Mouse (Mus musculus) forebrain, postnatal 0 days (tissue): Measurements from ENCODE around the gene Gmps. TPM values are rescaled to one million over a fixed set of nuclear protein-coding genes. Genes with fewer than 3 reads are reported as not detected.

Experiments
- ATAC-seq: fragments of 200-750 bp; cut with Nextera tagmentation; 2 replicates; pipeline ENCODE4 v1.8.0; 2017; ENCODE audit warnings: mild to moderate bottlenecking, moderate library complexity
- DNase-seq: peaks from one replicate; pipeline ENCODE4 v3.0.0-alpha.2; 2015
- H3K27ac ChIP-seq: fragments of 300-500 bp; sonication (generic); 2 replicates; pipeline ENCODE4 v1.5.1; 2014; ENCODE audit warnings: low read depth, mild to moderate bottlenecking, antibody characterized with exemption, low read length, moderate library complexity, mixed read lengths
- H3K27me3 ChIP-seq: fragments of 300-500 bp; sonication (generic); 2 replicates; pipeline ENCODE4 v1.6.1; 2014; ENCODE audit warnings: mild to moderate bottlenecking, low read length, mixed read lengths; ENCODE audit not compliant: insufficient read depth
- H3K36me3 ChIP-seq: fragments of 300-500 bp; sonication (generic); 2 replicates; pipeline ENCODE4 v1.6.1; 2014; ENCODE audit warnings: mild to moderate bottlenecking, moderate library complexity; ENCODE audit not compliant: insufficient read depth
- H3K4me1 ChIP-seq: fragments of 300-500 bp; sonication (generic); 2 replicates; pipeline ENCODE4 v1.6.1; 2014; ENCODE audit warnings: antibody characterized with exemption; ENCODE audit not compliant: insufficient read depth
- H3K4me2 ChIP-seq: fragments of 300-500 bp; sonication (generic); 2 replicates; pipeline ENCODE4 v1.6.1; 2014; ENCODE audit warnings: low read depth, mild to moderate bottlenecking, moderate library complexity
- H3K4me3 ChIP-seq: fragments of 300-500 bp; sonication (generic); 2 replicates; pipeline ENCODE4 v1.5.1; 2014; ENCODE audit warnings: low read depth, low read length, mixed read lengths
- H3K9ac ChIP-seq: fragments of 300-500 bp; sonication (generic); 2 replicates; pipeline ENCODE4 v1.6.1; 2014; ENCODE audit warnings: mild to moderate bottlenecking
- H3K9me3 ChIP-seq: fragments of 300-500 bp; sonication (generic); 2 replicates; pipeline ENCODE4 v1.6.1; 2016; ENCODE audit warnings: low read length
- CTCF ChIP-seq: sonication (generic); IDR thresholded peaks from 2 replicates; pipeline ENCODE4 v1.5.1; 2016; ENCODE audit warnings: antibody characterized with exemption, control low read depth, low read depth
- WGBS: fragments of 180-500 bp; shearing (Covaris S2); extraction: QIAGEN DNeasy Blood & Tissue Kit; methylation state at CpG from one replicate; pipeline ENCODE4 v1.1.7; 2014; 5-methylcytosine and 5-hydroxymethylcytosine counted together
- polyA plus RNA-seq: library from polyadenylated mRNA; unstranded; fragments of >200 nt; fragmentation: Nextera tagmentation; extraction: Ambion mirVana; gene quantifications from 2 replicates; pipeline ENCODE4 v1.2.1, GENCODE M21; 2015
- total RNA-seq: library from RNA; depleted of rRNA; stranded (reverse); fragments of >200 nt; gene quantifications from 2 replicates; pipeline ENCODE4 v1.2.3, GENCODE M21; 2014; rRNA removed

The Gmps gene
- total and polyA plus RNA-seq, 2 experiments from 2014 or later = 42.3 to 61.9 TPM

DNA sequence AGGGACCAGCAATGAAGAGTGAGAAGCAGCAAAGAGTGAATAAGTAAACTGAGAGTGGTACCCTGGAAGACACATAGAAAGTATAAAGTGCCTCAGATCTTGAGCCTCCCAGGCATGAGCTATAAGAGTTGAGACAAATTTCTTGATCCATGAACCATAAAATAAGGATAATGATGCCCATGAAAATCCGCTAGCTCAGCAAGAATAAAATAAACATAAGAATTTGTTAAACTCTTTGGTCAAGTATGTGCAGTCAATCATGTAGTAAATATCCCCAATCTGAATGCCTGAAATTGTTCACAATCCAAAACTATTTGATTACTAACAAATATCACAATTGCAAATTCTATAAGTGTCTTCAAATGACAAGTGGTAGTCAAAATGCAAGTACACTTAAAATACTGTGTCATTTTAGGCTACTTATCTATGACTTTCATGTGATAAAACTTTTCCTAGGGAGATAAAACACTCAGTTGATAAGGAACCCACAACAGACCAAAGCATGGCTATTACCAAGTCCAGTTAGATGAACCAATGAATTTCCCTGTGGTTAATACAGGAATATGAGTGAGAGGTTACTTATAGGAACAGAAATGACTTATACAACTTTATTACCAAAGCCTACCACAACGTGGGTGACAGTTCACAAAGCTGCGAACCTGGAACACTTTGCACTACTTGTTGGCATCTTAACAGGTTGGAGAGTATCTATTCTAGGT is 13.0 kb downstream of the Gmps start:
- no peaks in the 10 kb centered on the region for H3K27me3 ChIP-seq
- H3K36me3 ChIP-seq = peaks cover 42% of the 10 kb centered on the region
- no peak overlapping the region for H3K4me2 ChIP-seq
- DNase-seq (no peak), ATAC-seq (no peak)
- no peaks in the 10 kb centered on the region for H3K4me1 ChIP-seq
- no peaks in the 10 kb centered on the region for H3K9me3 ChIP-seq
- no peak overlapping the region for H3K9ac ChIP-seq
- no peak for TF ChIP-seq CTCF
- WGBS = 92% methylated on average over 3 of the region's 3 CpGs
- no peak overlapping the region for H3K4me3 ChIP-seq
- no peak overlapping the region for H3K27ac ChIP-seq

DNA sequence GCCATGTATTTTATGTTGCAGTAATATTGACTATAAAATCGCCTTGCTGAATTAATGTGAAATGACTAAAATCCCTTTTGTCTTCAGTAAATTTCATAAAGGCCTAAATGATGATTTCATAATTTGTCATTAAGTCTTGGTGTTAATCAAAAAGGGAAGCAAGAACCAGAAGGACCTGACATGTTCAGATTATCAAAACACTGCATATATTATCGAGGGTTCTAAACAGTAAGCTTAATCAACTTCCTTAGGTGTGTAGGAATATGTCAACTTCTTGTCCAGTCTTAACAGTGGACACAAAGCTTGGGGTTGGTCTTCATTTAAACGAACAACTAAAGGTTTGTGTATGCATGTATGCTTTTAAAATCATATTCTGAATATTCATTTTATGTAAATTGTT is 45.5 kb downstream of the Gmps start:
- H3K27me3 ChIP-seq = no peaks in the 10 kb centered on the region
- DNase-seq (no peak), ATAC-seq (no peak)
- no peak for TF ChIP-seq CTCF
- H3K4me2 ChIP-seq = no peak overlapping the region
- no peak overlapping the region for H3K4me3 ChIP-seq
- H3K36me3 ChIP-seq = peaks cover 4% of the 10 kb centered on the region; the same call in 1 of the 2 replicates
- H3K27ac ChIP-seq = no peak overlapping the region
- no peaks in the 10 kb centered on the region for H3K4me1 ChIP-seq
- 91% methylated on average over 3 of the region's 3 CpGs for WGBS
- H3K9me3 ChIP-seq = no peaks in the 10 kb centered on the region
- no peak overlapping the region for H3K9ac ChIP-seq

DNA sequence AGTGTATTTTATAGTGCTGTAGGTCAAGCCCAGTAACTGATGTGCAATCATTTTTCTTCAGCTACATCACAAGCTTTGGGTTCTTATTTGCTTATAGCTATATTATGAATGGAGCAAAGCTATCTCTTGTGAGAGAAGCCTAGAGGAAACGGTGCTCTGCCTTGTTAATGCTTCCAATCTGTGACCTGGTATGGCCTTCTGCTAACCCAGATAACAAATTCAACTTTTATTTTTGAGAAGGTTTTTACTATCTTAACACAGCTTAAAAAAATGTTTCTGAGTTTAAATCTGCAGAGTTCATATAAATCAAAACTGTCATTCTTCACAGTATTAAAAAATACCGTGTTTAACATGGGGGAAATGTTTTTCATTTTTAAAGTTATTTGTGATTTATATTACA is 46.0 kb downstream of the Gmps start:
- WGBS = 92% methylated on average over 2 of the region's 2 CpGs
- no peak for TF ChIP-seq CTCF

DNA sequence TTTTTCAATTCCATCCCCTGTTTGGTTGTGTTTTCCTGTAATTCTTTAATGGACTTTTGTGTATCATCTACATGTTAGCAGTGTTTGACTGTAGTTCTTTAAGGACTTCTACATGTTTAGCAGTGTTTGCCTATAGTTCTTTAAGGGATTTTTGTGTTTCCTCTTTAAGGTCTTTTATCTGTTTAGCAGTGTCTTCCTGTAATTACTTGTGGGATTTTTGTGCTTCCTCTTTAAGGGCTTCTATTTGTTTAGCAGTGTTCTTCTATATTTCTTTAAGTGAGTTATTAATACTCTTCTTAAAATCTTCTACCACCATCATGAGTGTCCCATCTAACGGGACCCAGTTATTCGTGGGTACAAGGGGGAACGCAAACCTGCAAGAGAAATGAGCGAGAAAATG is 53.9 kb downstream of the Gmps start:
- Histone ChIP-seq H3K4me1 (no peaks in the 10 kb centered on the region), H3K9ac (no peak overlapping the region), H3K36me3 (no peaks in the 10 kb centered on the region), H3K27ac (no peak overlapping the region), H3K9me3 (no peaks in the 10 kb centered on the region), H3K27me3 (no peaks in the 10 kb centered on the region), H3K4me2 (no peak overlapping the region), H3K4me3 (no peak overlapping the region)
- DNase-seq = no peak
- 94% methylated on average over 4 of the region's 4 CpGs for WGBS
- no peak for TF ChIP-seq CTCF
- ATAC-seq = no peak

More for the DNA sequence above, 46.0 kb downstream of the Gmps start:
- Histone ChIP-seq H3K4me1 (no peaks in the 10 kb centered on the region), H3K4me3 (no peak overlapping the region), H3K4me2 (no peak overlapping the region), H3K9me3 (no peaks in the 10 kb centered on the region), H3K27ac (no peak overlapping the region), H3K9ac (no peak overlapping the region), H3K27me3 (no peaks in the 10 kb centered on the region), H3K36me3 (peaks cover 4% of the 10 kb centered on the region; the same call in 1 of the 2 replicates)
- no peak for ATAC-seq
- DNase-seq = no peak

DNA sequence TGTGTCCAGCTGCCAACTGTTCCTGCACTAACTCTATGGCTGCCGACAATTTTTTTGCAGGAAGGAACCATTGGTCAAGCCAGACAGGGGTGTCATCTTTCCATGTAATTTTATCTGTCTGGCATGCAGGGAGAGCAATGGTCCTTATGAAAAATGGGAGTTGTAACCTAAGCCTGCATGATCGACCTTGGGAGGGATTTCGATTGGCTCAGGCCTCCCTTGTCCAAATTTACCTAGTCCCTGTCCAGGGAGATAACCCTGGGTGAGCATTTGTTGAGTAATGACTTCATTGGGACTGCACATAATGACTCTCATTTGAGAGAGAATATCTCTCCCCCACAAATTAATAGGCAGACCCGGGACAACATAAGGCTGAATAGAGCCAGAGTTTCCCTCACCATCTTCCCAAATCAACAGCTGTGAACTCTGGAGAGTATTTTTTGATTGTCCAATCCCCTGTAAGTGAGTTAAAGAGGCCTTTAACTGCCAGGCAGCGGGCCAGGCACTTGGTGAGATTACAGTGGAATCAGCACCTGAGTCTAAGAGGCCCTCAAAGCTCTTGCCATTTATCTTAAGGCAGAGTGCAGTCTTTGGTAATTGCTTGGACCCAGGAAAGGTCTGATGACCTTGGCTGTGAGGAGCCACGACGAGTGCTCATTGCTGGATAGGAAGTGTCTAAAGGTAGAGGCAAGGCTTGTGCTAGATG is 62.4 kb downstream of the Gmps start:
- no peak for ATAC-seq

DNA sequence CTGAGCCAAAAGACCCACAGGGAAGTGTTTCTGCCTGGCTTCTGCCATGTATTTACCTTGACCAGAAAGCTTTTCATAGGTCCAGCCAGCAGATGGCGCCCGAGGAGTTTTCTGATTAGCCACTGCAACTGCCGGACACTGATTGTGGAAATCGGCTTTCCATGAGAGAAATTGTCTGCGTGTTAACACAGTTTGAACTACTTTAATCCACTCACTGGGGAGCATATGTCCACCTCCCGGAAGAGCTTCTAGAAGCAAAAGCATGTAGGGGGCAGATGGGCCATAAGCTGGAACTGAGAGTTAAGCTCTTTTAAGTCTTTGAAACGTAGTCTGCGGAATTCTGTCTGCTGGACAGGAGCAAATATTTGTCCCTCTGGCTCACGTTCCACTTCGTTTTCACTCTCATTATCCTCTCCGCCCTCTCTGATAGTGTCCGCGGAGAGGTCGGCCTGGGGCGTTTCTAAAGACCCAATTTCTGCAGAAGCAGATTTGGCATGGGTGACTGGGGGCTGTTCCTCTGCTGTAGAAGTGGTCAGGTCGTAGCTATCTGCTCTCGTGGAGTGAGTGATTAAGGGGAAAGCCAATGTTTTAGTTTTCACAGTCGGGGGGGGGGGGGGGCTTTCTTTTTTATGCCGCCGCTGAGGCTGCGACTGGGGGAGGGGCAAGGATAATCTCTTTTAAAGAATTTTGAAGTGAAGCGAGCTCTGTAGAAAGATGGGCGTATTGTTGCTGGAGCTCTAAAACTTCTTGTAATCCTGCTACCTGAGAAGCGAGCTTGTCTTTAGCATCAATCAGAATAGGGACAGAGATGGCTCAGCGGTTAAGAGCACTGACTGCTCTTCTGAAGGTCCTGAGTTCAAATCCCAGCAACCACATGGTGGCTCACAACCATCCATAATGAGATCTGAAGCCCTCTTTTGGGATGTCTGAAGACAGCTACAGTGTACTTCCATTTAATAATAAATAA is 64.2 kb downstream of the Gmps start:
- Histone ChIP-seq H3K4me2 (peak overlapping the region; percentile 54), H3K36me3 (no peaks in the 10 kb centered on the region), H3K9me3 (no peaks in the 10 kb centered on the region), H3K4me1 (no peaks in the 10 kb centered on the region), H3K27me3 (no peaks in the 10 kb centered on the region), H3K4me3 (peak overlapping the region; percentile 24), H3K9ac (no peak overlapping the region), H3K27ac (no peak overlapping the region)
- ATAC-seq = peak; percentile 86
- TF ChIP-seq CTCF = peak; percentile 88
- DNase-seq = peak; percentile 89
- 7% methylated on average over 25 of the region's 25 CpGs for WGBS

More for the DNA sequence above, 62.4 kb downstream of the Gmps start:
- Histone ChIP-seq H3K9ac (no peak overlapping the region), H3K4me2 (no peak overlapping the region), H3K4me1 (no peaks in the 10 kb centered on the region), H3K27ac (no peak overlapping the region), H3K36me3 (no peaks in the 10 kb centered on the region), H3K9me3 (no peaks in the 10 kb centered on the region), H3K4me3 (no peak overlapping the region), H3K27me3 (no peaks in the 10 kb centered on the region)
- DNase-seq = no peak
- 74% methylated on average over 7 of the region's 7 CpGs for WGBS
- no peak for TF ChIP-seq CTCF

Other genes starting within 250 kb of the Gmps start
- gene Plch1, start 76.6 kb upstream of the Gmps start, total RNA-seq = 6.5 and 14.4 TPM in 2 replicates
- 1.6 and 3.5 TPM in 2 replicates for gene Plch1, start 76.6 kb upstream of the Gmps start, polyA plus RNA-seq
- gene E130311K13Rik, start 46.6 kb upstream of the Gmps start, total RNA-seq = 15.0 and 20.6 TPM in 2 replicates
- 9.7 and 14.3 TPM in 2 replicates for gene E130311K13Rik, start 46.6 kb upstream of the Gmps start, polyA plus RNA-seq
- gene Slc33a1, start 11.3 kb upstream of the Gmps start, total RNA-seq = 39.9 and 43.4 TPM in 2 replicates
- gene Slc33a1, start 11.3 kb upstream of the Gmps start, polyA plus RNA-seq = 11.1 and 15.0 TPM in 2 replicates
- 1.1 TPM in 2 replicates for gene Vmn2r1, start 105.4 kb downstream of the Gmps start, total RNA-seq
- gene Vmn2r1, start 105.4 kb downstream of the Gmps start, polyA plus RNA-seq = 0.15 and 0.30 TPM in 2 replicates
- gene Vmn2r2, start 165.8 kb downstream of the Gmps start, total RNA-seq = not detected in 2 replicates
- 0.11 TPM in 1 of 2 replicates, not detected in the other for gene Vmn2r2, start 165.8 kb downstream of the Gmps start, polyA plus RNA-seq